Mouse (Mus musculus): ENCODE data around the gene L3mbtl3. TPM values are rescaled to one million over a fixed set of nuclear protein-coding genes. Genes with fewer than 3 reads are reported as not detected.

Gene L3mbtl3
- polyA plus RNA-seq, 1 experiment from 2014 or later: 16.5 TPM

GRCm38 (mm10) chr10:26372940-26373931 is 2.5 kb downstream of the L3mbtl3 start:
- H3K36me3 ChIP-seq (ENCODE audit: control insufficient read depth, insufficient read depth, low read length): no peaks in the 10 kb centered on the region
- peak overlapping the region; percentile 92 for H3K9ac ChIP-seq (ENCODE audit: low read depth, low read length)
- no peaks in the 10 kb centered on the region for H3K9me3 ChIP-seq (ENCODE audit: control insufficient read depth, low read length)
- peak overlapping the region; percentile 73 for H3K4me3 ChIP-seq (ENCODE audit: low read length)
- no peaks in the 10 kb centered on the region for H3K27me3 ChIP-seq (ENCODE audit: control insufficient read depth, insufficient read depth, low read length)
- H3K27ac ChIP-seq (ENCODE audit: low read depth, low read length): peak overlapping the region; percentile 92
- under 1% methylated on average over 51 of the region's 51 CpGs for WGBS
- peak overlapping the region; percentile 80 for H3K4me2 ChIP-seq (replicated peaks; ENCODE audit: low read depth, low read length)
- peak; percentile 13; the same call in 1 of the 2 replicates for ATAC-seq (ENCODE audit: low FRiP score, low TSS enrichment)
- H3K4me1 ChIP-seq (ENCODE audit: control insufficient read depth, insufficient read depth, low read length): 0 out of 2 replicates have a peak, but pooled peaks cover 5% of the 10 kb centered on the region

GRCm38 (mm10) chr10:26371416-26371815 is 4.4 kb downstream of the L3mbtl3 start:
- H3K36me3 ChIP-seq (ENCODE audit: control insufficient read depth, insufficient read depth, low read length): 0 out of 2 replicates have a peak, but pooled peaks cover 7% of the 10 kb centered on the region
- H3K4me2 ChIP-seq (replicated peaks; ENCODE audit: low read depth, low read length): no peak overlapping the region
- no peak overlapping the region for H3K4me3 ChIP-seq (ENCODE audit: low read length)
- no peaks in the 10 kb centered on the region for H3K27me3 ChIP-seq (ENCODE audit: control insufficient read depth, insufficient read depth, low read length)
- no peaks in the 10 kb centered on the region for H3K9me3 ChIP-seq (ENCODE audit: control insufficient read depth, low read length)
- 63% methylated on average over 7 of the region's 7 CpGs for WGBS
- no peak overlapping the region for H3K9ac ChIP-seq (ENCODE audit: low read depth, low read length)
- H3K27ac ChIP-seq (ENCODE audit: low read depth, low read length): no peak overlapping the region
- H3K4me1 ChIP-seq (ENCODE audit: control insufficient read depth, insufficient read depth, low read length): 0 out of 2 replicates have a peak, but pooled peaks cover 5% of the 10 kb centered on the region
- ATAC-seq (ENCODE audit: low FRiP score, low TSS enrichment): no peak

- Histone ChIP-seq H3K4me1 (ENCODE audit: control insufficient read depth, insufficient read depth, low read length) (0 out of 2 replicates have a peak, but pooled peaks cover 3% of the 10 kb centered on the region), H3K27ac (ENCODE audit: low read depth, low read length) (no peak overlapping the region), H3K36me3 (ENCODE audit: control insufficient read depth, insufficient read depth, low read length) (0 out of 2 replicates have a peak, but pooled peaks cover 7% of the 10 kb centered on the region), H3K9me3 (ENCODE audit: control insufficient read depth, low read length) (no peaks in the 10 kb centered on the region), H3K9ac (ENCODE audit: low read depth, low read length) (no peak overlapping the region), H3K27me3 (ENCODE audit: control insufficient read depth, insufficient read depth, low read length) (no peaks in the 10 kb centered on the region), H3K4me2 (replicated peaks; ENCODE audit: low read depth, low read length) (no peak overlapping the region), H3K4me3 (ENCODE audit: low read length) (no peak overlapping the region)
- 96% methylated on average over 2 of the region's 2 CpGs for WGBS
- no peak for ATAC-seq (ENCODE audit: low FRiP score, low TSS enrichment)
Measured at GRCm38 (mm10) chr10:26364942-26365341, 10.8 kb downstream of the L3mbtl3 start.

- H3K27ac ChIP-seq (ENCODE audit: low read depth, low read length): no peak overlapping the region
- H3K4me1 ChIP-seq (ENCODE audit: control insufficient read depth, insufficient read depth, low read length): 0 out of 2 replicates have a peak, but pooled peaks cover 3% of the 10 kb centered on the region
- 0 out of 2 replicates have a peak, but pooled peaks cover 7% of the 10 kb centered on the region for H3K36me3 ChIP-seq (ENCODE audit: control insufficient read depth, insufficient read depth, low read length)
- ATAC-seq (ENCODE audit: low FRiP score, low TSS enrichment): no peak
- no peaks in the 10 kb centered on the region for H3K9me3 ChIP-seq (ENCODE audit: control insufficient read depth, low read length)
- H3K9ac ChIP-seq (ENCODE audit: low read depth, low read length): no peak overlapping the region
- H3K4me3 ChIP-seq (ENCODE audit: low read length): no peak overlapping the region
- H3K27me3 ChIP-seq (ENCODE audit: control insufficient read depth, insufficient read depth, low read length): no peaks in the 10 kb centered on the region
- WGBS: 82% methylated on average over 8 of the region's 8 CpGs
- H3K4me2 ChIP-seq (replicated peaks; ENCODE audit: low read depth, low read length): no peak overlapping the region
Measured at GRCm38 (mm10) chr10:26364326-26364856, 11.4 kb downstream of the L3mbtl3 start.

- Histone ChIP-seq H3K36me3 (ENCODE audit: control insufficient read depth, insufficient read depth, low read length) (0 out of 2 replicates have a peak, but pooled peaks cover 7% of the 10 kb centered on the region), H3K9me3 (ENCODE audit: control insufficient read depth, low read length) (no peaks in the 10 kb centered on the region), H3K27me3 (ENCODE audit: control insufficient read depth, insufficient read depth, low read length) (no peaks in the 10 kb centered on the region), H3K27ac (ENCODE audit: low read depth, low read length) (no peak overlapping the region), H3K9ac (ENCODE audit: low read depth, low read length) (no peak overlapping the region), H3K4me3 (ENCODE audit: low read length) (no peak overlapping the region), H3K4me1 (ENCODE audit: control insufficient read depth, insufficient read depth, low read length) (0 out of 2 replicates have a peak, but pooled peaks cover 3% of the 10 kb centered on the region), H3K4me2 (replicated peaks; ENCODE audit: low read depth, low read length) (no peak overlapping the region)
- WGBS: 63% methylated on average over 3 of the region's 3 CpGs
- ATAC-seq (ENCODE audit: low FRiP score, low TSS enrichment): no peak
Measured at GRCm38 (mm10) chr10:26363605-26364004, 12.2 kb downstream of the L3mbtl3 start.

- no peak for ATAC-seq (ENCODE audit: low FRiP score, low TSS enrichment)
Measured at GRCm38 (mm10) chr10:26358798-26359197, 17.0 kb downstream of the L3mbtl3 start.

GRCm38 (mm10) chr10:26358231-26358630 is 17.5 kb downstream of the L3mbtl3 start:
- H3K27me3 ChIP-seq (ENCODE audit: control insufficient read depth, insufficient read depth, low read length): no peaks in the 10 kb centered on the region
- no peak overlapping the region for H3K9ac ChIP-seq (ENCODE audit: low read depth, low read length)
- no peak for ATAC-seq (ENCODE audit: low FRiP score, low TSS enrichment)
- no peaks in the 10 kb centered on the region for H3K9me3 ChIP-seq (ENCODE audit: control insufficient read depth, low read length)
- no peak overlapping the region for H3K4me2 ChIP-seq (replicated peaks; ENCODE audit: low read depth, low read length)
- WGBS: 95% methylated on average over 5 of the region's 5 CpGs
- no peak overlapping the region for H3K4me3 ChIP-seq (ENCODE audit: low read length)
- 0 out of 2 replicates have a peak, but pooled peaks cover under 1% of the 10 kb centered on the region for H3K4me1 ChIP-seq (ENCODE audit: control insufficient read depth, insufficient read depth, low read length)
- H3K27ac ChIP-seq (ENCODE audit: low read depth, low read length): no peak overlapping the region
- no peaks in the 10 kb centered on the region for H3K36me3 ChIP-seq (ENCODE audit: control insufficient read depth, insufficient read depth, low read length)

More at GRCm38 (mm10) chr10:26358798-26359197, 17.0 kb downstream of the L3mbtl3 start:
- Histone ChIP-seq H3K27me3 (ENCODE audit: control insufficient read depth, insufficient read depth, low read length) (no peaks in the 10 kb centered on the region), H3K4me3 (ENCODE audit: low read length) (no peak overlapping the region), H3K36me3 (ENCODE audit: control insufficient read depth, insufficient read depth, low read length) (no peaks in the 10 kb centered on the region), H3K9me3 (ENCODE audit: control insufficient read depth, low read length) (no peaks in the 10 kb centered on the region), H3K4me2 (replicated peaks; ENCODE audit: low read depth, low read length) (no peak overlapping the region), H3K4me1 (ENCODE audit: control insufficient read depth, insufficient read depth, low read length) (0 out of 2 replicates have a peak, but pooled peaks cover 3% of the 10 kb centered on the region), H3K9ac (ENCODE audit: low read depth, low read length) (no peak overlapping the region), H3K27ac (ENCODE audit: low read depth, low read length) (no peak overlapping the region)
- 87% methylated on average over 6 of the region's 6 CpGs for WGBS

GRCm38 (mm10) chr10:26353781-26354180 is 22.0 kb downstream of the L3mbtl3 start:
- no peak for ATAC-seq (ENCODE audit: low FRiP score, low TSS enrichment)
- Histone ChIP-seq H3K9ac (ENCODE audit: low read depth, low read length) (no peak overlapping the region), H3K36me3 (ENCODE audit: control insufficient read depth, insufficient read depth, low read length) (peaks cover 13% of the 10 kb centered on the region; the same call in 1 of the 2 replicates), H3K9me3 (ENCODE audit: control insufficient read depth, low read length) (no peaks in the 10 kb centered on the region), H3K4me1 (ENCODE audit: control insufficient read depth, insufficient read depth, low read length) (no peaks in the 10 kb centered on the region), H3K4me3 (ENCODE audit: low read length) (no peak overlapping the region), H3K4me2 (replicated peaks; ENCODE audit: low read depth, low read length) (no peak overlapping the region), H3K27ac (ENCODE audit: low read depth, low read length) (no peak overlapping the region), H3K27me3 (ENCODE audit: control insufficient read depth, insufficient read depth, low read length) (no peaks in the 10 kb centered on the region)
- WGBS: 77% methylated on average over 4 of the region's 4 CpGs
